8 mouse cellular contexts compared by ENCODE assay signal in genomic region chr8:36346682-36347324, GRCm38 (mm10).
A peak's percentile ranks its signal among the peaks of the same experiment; 100 is the strongest.
DNase-seq lines count a peak whose midpoint lies in the region; ATAC-seq and TF ChIP-seq lines count a peak whose summit lies in the region.

No protein-coding gene starts in this region.

- no peak overlapping the region for H3K9ac ChIP-seq in intestine, embryonic 14.5 days (ENCODE audit: low read length)
- H3K9ac ChIP-seq in midbrain, embryonic 13.5 days (replicated peaks), result no peak overlapping the region

- no peak for TF ChIP-seq POLR2A in small intestine, adult 2 months (IDR thresholded peaks at IDR 0.05; ENCODE audit: low read depth, low read length)

- no peaks in the 10 kb centered on the region for H3K9me3 ChIP-seq in intestine, embryonic 14.5 days (ENCODE audit: control insufficient read depth, low read length)
- H3K9me3 ChIP-seq in midbrain, embryonic 13.5 days, result no peaks in the 10 kb centered on the region

- H3K36me3 ChIP-seq in intestine, embryonic 14.5 days (ENCODE audit: control insufficient read depth, insufficient read depth, low read length), result no peaks in the 10 kb centered on the region
- H3K36me3 ChIP-seq in midbrain, embryonic 13.5 days, result no peaks in the 10 kb centered on the region
- no peaks in the 10 kb centered on the region for H3K36me3 ChIP-seq in small intestine, adult 2 months (ENCODE audit: control insufficient read depth, insufficient read depth, low read length)

- peak; percentile 85 for DNase-seq in R1 (ENCODE audit: low read depth, low spot score)
- peak; percentile 93 for DNase-seq in cerebellum, adult 9-10 months
- DNase-seq in frontal cortex, postnatal 25 days (ENCODE audit: low spot score in 2 of 2), result peak; percentile 61 to 67
- peak; percentile 81 for DNase-seq in intestine, embryonic 14.5 days (ENCODE audit: low spot score)
- DNase-seq in left cerebral cortex, postnatal 14 days (ENCODE audit: low spot score in 2 of 2), result peak; percentile 82 to 88

- WGBS in intestine, embryonic 14.5 days, result 45% methylated on average over 7 of the region's 7 CpGs
- WGBS in midbrain, embryonic 13.5 days, result 50% methylated on average over 7 of the region's 7 CpGs
- WGBS in small intestine, adult 2 months, result 43% methylated on average over 7 of the region's 7 CpGs

- H3K27me3 ChIP-seq in intestine, embryonic 14.5 days (replicated peaks; ENCODE audit: control insufficient read depth, insufficient read depth, low read length), result no peaks in the 10 kb centered on the region
- no peaks in the 10 kb centered on the region for H3K27me3 ChIP-seq in midbrain, embryonic 13.5 days
- H3K27me3 ChIP-seq in small intestine, adult 2 months (ENCODE audit: control insufficient read depth, insufficient read depth, low read length), result no peaks in the 10 kb centered on the region

- intact Hi-C loops in left cerebral cortex, postnatal 14 days (cut with DNase I), result loop anchor here (2.0 to 5.0 kb wide), 2 partner anchors 144 to 485 kb away; no protein-coding TSS in a partner anchor

- peak; percentile 98; the same call in 1 of the 2 replicates for TF ChIP-seq CTCF in small intestine, adult 2 months (IDR thresholded peaks at IDR 0.05; ENCODE audit: extremely low read depth, insufficient read length, insufficient replicate concordance, low read depth, low read length)

- 0 out of 2 replicates have a peak, but pooled peaks have one; percentile 71 for ATAC-seq in intestine, embryonic 14.5 days (replicated peaks; ENCODE audit: low FRiP score, low TSS enrichment, low read depth)
- ATAC-seq in midbrain, embryonic 13.5 days, result peak; percentile 74
- ATAC-seq in erythroid progenitor cell, adult 5-6 weeks (replicated peaks; ENCODE audit: low FRiP score, poor library complexity, severe bottlenecking), result no peak

- no peak overlapping the region for H3K4me3 ChIP-seq in intestine, embryonic 14.5 days (ENCODE audit: low read depth, low read length)
- H3K4me3 ChIP-seq in midbrain, embryonic 13.5 days (replicated peaks), result no peak overlapping the region
- H3K4me3 ChIP-seq in small intestine, adult 2 months (ENCODE audit: low read depth, low read length), result no peak overlapping the region

- no peaks in the 10 kb centered on the region for H3K4me1 ChIP-seq in intestine, embryonic 14.5 days (replicated peaks; ENCODE audit: control insufficient read depth, insufficient read depth, low read length)
- no peaks in the 10 kb centered on the region for H3K4me1 ChIP-seq in midbrain, embryonic 13.5 days (replicated peaks)
- H3K4me1 ChIP-seq in small intestine, adult 2 months (ENCODE audit: control insufficient read depth, insufficient read depth, insufficient read length, low read length), result no peaks in the 10 kb centered on the region

- no peak overlapping the region for H3K4me2 ChIP-seq in intestine, embryonic 14.5 days (ENCODE audit: low read length)
- no peak overlapping the region for H3K4me2 ChIP-seq in midbrain, embryonic 13.5 days (replicated peaks)

- H3K27ac ChIP-seq in intestine, embryonic 14.5 days (ENCODE audit: low read depth), result no peak overlapping the region
- H3K27ac ChIP-seq in midbrain, embryonic 13.5 days, result no peak overlapping the region
- no peak overlapping the region for H3K27ac ChIP-seq in small intestine, adult 2 months (ENCODE audit: insufficient read depth, low read depth, low read length)
